Mouse (Mus musculus): ENCODE results near the gene Nudc.

The Nudc gene

DNA sequence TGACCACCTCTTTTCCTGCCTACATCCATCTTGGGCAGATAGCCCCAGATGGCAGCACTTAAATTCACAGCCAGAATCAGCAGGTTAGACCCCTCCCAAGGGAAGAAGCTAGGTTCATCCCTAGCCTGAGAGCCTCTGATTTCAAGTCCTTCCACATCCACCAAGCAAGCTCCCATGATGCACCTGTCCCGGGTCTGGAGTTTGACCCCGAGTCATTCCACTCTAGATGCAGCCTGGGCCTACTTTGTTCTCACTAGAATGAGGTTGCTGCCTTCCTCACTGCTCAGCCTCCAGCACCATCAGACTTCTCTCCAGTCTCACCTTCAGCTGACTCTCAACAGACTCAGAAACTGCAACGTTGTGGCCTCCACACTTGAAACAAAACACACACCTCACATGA is 9.7 kb downstream of the Nudc start:
- peak; percentile 59 for DNase-seq

DNA sequence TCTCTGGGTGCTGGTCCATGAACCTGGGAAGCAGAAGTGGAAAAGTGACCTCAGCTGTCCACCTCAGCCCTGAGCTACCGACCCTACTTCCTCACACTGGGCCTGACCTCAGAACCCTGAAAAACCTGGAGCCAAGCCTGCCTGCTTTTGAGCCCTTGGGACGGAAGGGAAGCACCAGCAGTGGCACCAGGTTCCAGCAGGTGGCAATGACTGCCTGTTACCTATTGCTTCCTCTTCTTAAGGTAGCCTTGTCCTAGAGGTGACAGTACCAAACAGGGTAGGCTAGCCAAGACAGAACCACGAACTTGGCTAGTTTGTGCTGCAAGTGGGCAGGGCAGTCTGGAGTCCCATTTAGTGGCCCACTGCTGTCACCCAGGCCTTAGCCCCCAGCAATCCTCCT is 13.0 kb downstream of the Nudc start:
- peak; percentile 34 for DNase-seq

DNA sequence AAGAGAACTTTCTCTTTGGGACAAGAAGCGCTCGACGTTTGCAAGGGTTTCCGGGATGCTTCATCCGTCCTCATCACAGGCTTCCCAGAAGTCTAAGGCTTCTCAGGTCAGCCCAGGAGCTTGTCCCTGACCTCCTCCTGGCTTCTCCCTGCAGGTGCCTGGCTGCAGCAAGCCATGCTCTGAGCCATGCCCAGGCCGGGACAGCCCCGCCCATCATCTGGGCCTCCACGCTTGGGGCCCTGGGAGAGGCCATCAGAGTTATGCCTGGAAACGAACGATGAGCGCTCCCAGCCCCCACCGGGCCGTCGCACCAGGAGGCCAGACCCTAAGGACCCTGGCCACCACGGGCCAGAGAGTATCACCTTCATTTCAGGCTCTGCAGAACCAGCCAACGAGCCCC is 18.0 kb downstream of the Nudc start:
- DNase-seq = no peak

DNA sequence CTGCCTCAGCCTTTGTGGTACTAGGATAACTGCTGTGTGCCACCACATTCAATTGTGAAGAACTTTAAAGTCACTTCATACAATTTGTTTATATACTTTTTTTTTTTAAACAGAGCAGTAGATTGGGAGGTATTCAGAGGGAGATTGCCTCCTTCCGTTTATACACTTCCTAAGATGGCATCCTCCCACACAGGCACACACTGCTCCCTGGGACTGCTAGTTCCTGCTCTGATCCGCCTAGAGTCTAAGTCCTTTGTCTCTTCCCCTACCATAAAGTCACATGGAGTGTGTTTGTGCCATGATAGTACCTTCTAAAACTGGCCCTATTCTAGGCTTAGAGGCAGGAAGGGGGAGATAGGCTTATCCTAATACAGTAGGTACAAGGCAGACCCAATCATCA is 24.3 kb downstream of the Nudc start:
- DNase-seq = no peak

DNA sequence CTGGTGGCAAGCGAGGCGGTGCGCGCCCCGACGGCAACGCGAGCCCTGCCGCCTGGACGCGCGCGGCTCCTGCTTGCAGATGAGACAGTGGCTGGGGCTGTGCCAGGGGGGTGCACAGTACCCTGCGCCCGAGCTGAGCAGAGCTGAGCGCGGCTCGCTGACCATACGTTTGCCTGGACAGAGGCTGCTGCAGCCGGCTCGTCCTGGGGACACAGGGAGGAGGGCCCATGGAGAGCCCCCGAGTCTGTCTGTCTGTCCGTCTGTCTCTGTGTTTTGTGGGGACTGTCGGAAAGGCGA is 26.5 kb downstream of the Nudc start:
- no peak for DNase-seq

DNA sequence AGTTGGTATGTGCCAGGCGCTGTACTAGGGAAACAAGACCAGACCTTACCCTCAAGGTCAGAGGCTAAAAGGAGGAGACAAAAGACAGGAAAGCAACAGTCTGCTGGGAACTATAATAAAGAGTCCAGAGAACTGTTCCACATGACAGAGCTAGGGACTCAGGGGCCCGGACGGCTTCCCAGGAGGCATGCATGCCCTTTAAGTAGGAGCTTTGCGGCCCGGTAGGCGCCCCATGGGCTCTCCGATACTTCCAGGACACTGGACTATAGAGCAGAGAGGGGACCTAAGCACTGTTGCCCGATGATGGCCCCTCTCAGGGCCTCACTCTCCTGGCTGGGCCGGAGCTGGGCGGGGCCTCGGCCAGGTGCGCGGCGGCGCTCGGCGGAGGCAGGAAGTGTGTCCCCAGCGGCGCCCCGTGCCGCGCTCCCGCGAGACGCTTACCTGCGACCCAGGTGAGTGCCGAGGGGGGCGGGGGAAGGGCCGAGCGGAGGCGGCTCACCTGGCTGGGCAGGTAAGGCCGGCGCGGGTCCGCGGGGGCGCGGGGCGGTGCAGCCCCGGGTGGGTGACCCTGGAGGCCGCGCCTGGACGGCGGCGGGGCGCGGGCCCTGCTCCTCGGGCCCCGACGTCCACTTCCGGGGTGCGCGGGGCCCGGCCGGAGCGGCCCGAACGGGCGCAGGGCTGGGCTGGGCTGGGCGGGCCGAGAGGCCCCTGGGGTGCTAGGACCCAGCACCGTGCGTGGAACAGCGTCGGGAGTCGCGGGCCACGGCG is 27.0 kb downstream of the Nudc start, which contains the start of gene Kdf1:
Gene Kdf1, plus strand, starts transcription at position 363 of the 768 bp plus-strand sequence.
- DNase-seq = peak; percentile 85

DNA sequence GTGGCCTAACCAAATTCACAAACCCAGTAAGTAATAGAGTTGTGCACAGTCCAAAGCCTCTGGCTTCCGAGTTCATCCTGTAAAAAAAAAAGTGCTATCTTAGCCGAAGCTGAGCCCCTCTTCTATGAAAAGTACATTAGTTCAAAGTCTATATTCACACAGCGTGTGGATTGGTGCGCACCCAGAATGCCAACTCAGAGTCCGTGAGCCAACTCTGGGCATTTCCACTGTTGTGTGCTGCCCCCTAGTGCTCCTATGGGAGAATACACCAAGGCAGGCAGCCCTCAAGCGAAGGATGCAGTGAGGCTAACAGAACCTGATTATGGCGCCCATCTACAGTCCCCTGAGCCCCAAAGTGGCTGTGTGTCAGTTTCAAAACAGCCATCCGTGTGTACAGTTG is 32.8 kb downstream of the Nudc start:
- peak; percentile 91 for DNase-seq

DNA sequence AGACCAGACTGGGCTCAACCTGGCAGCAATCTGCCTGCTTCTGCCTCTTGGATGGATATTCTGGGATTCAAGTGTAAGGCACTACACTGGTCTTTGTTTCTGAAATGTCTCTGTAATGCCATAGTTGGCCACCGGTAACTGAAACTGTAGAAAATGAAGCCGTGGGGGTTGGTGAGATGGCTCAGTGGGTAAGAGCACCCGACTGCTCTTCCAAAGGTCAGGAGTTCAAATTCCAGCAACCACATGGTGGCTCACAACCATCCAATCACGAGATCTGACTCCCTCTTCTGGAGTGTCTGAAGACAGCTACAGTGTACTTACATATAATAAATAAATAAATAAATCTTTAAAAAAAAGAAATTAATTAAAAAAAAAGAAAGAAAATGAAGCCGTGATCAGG is 33.3 kb downstream of the Nudc start:
- DNase-seq = peak; percentile 65

DNA sequence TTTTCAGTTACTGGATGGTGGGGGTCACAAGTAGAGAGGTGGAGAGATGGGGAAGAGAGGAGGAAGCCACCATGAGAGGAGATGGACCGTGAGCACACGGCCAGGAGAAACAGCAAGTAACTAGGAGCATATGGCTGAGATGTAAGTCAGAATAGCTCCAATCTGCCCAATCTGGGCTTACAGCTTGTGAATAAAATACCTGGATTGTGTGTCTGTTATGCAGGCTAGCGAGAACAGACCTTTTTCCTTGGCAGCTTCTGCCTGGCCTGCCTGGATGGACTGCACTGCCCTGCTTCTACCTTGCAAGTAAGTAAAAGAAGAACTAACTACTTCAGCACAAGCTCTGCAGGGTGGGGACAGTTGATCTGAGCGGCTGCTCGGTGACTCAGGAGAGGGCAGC is 34.7 kb downstream of the Nudc start:
- no peak for DNase-seq

DNA sequence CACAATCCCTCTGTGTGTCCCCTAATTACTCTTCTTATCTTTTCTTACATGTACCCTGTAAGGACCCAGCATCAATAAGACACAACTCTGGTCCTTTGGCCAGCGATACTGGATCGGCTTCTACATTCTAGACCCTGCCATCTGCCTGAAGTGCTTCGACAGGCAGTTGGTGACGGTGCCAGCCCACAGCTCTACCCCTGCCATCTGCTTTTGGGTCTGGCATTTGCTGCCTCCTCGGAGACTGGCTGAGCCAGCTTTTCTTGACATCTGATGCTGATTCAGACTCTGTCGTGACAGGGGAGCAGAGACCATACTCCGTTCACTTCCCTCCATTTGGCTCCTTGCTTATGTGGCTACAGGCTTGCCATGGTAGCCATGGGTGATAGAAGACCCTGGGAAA is 36.8 kb downstream of the Nudc start:
- no peak for DNase-seq

DNA sequence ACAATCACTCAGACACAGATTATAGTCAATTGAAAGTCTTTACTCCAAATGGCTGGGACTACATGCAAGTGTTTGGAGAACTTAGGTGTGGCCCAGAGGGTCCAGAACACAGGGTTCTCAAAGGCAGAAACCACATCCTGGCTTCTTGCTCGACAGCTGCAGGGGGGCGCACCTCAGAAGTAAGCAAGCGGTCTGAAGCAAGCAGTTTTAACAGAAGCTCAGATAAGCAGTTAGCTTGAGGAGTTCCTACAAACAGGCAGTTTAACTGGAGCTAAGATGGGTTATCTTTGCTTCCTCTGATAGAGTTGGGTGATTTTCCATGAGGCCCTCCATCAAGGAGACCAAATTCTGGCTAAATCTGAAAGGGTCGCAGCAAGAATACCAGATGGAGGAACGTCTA is 39.2 kb downstream of the Nudc start:
- DNase-seq = no peak

DNA sequence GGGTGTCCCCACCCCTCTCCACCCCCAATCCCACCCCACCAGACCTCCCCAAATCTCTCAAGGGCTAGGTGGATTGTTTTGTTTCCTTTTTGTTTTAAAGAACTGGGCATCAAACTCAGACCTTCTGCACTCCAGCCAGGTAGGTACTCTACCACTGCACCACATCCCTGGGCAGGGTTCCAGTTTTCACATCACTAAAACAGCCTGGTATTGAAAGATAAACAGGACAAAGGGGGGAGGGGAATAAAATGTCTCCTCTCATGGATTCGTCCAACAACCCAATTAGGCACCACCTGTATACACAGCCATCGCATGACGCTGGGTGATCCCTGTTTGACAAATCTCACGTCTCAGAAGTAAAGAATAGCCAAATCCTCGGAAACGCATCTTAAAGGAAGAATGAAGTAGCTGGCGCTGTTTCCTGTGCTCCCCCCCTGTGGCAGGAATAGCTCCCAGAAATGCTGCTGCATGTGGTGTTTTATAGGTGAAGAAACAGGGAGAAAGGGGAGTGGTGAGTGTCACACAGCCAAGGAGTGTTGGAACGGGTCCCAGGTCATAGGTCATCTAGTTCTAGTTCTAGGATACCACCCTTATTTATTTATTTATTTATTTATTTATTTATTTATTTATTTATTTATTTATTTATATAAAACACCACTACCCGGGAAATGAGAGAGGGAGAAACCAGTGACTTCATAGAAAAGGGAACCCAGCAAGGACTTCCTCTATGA is 40.9 kb downstream of the Nudc start:
- DNase-seq = no peak

DNA sequence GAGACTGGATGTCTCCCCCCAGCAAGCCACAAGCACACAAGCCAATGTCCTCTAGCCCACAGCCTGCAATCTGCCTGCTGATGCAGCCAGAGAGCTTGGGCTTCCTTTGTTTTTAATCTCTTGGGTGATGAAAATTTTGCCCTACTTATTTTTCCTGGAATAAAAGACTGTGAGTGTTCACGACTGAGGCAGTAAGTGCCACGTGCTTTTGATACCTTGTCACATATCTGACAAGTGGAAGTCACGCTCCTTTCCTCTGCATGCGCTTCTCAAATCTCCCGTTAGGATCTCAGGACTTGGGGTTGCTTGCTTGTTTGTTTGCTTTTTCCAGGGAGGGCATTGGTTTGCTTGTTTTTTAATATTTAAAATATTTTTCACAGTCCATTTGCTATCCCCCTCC is 41.5 kb downstream of the Nudc start:
- no peak for DNase-seq

DNA sequence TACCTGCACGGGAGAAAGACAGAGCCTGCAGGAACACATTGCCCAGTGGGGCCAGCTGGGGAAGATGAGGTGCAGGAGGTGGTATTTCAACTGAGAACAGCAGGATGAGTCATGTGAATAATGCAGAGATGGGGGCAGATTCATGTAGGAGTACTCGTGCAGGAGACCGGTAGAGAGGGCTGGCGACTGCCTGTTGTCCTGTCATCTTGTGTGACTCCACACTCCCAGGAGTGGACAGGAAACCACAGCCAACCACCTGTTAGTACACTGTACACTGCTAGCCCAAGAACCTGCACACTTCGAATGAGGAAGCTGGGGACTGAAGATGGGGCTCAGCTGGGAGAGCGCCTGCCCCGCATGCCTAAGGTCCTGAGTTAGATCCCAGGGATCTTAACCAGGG is 44.3 kb downstream of the Nudc start:
- DNase-seq = no peak

DNA sequence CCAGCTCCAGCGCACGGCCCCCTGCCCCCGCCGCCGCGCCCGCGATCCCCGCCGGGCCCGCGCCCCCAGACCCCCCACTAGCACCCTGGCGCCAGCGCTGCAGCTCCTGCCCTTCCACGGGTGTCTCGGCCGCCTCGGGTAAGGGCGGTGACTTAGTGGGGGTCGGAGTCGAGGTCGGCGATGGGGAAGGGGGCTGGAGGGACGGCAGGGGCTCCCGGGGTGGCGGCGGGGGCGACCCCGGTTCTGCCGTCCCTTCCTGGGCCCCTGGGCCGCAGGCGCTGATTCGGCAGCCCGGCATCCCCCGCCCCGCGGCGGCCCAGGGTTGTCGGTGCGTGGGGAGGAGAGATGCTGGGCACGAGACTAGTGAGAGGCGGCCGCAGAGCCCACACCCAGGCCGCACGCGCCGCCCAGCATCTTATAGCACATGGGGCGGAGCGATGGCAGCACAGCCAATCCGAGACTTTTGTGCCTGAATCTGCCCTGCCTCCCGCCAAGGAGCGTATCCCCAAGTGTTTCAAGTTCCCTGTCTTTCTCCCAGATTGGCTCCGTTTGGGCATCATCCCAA is 47.6 kb downstream of the Nudc start, which contains the start of gene Trnp1:
Gene Trnp1, minus strand, starts transcription at position 391 of the 565 bp plus-strand sequence.
- peak; percentile 52 for DNase-seq

DNA sequence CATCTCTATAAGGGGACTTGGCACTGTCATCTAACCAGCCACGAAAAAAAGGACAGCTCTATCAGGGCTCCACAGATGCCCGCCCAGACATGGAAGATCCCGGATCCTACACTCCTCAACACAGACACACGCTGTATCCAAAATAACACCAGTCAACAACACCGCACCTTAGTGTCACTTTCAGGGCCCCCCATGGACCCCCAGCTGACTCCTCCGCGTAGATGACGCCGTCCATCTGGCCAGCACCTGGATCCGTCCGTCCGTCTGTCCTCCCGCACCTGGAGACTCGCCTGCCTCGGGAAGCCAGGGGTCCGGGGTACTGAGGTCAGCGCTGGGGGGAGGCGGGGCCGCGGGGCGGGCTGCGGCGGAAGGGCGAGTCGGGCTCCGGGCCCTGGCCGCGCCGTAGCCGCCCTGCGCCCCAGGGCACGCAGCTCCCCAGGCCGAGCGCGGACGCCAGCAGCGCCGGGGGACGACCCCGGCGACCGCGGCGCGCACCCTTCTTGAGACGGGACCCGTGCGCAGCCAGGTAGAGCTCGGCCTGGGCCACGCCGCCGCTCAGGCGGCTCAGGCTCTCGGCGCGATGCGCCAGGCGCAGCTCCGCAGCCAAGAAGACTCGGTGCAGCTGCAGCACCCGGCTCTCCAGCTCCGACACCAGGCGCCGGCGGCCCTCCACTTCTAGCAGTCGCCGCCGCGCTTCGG is 48.2 kb downstream of the Nudc start:
- DNase-seq = no peak

DNA sequence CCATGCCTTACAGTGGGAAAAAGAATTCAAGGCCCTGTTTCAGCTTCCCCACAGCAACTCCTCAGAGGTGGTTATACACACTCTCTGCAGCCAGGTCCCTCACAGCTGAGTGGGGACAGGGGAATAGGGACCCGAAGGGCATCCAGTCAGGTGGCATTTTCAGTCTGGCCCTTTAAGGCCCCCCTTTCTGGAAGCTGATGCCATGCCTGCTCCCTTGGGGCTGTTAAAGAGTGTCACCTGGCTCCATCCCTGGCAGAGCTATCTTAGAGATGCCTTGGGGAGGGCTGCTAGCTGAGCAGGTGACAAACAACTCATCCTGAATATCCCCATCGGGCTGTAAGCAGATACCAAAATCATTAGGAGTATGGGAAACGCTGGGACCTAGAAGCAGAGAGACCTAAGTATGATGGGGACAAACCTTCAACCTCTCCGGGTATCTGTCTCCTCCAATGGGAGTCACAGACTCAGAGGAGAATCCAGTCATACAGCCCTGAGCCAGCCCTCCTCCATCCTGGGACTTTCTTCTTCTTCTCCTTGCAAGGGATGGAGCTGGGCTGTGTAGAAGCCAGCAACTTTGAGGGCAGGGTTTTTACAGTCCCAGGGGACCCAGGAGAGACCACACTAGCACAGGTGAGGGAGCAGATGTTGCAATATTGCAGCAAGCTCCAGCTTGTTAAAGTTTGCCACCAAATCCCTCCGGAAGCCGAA is 48.9 kb downstream of the Nudc start:
- no peak for DNase-seq

DNA sequence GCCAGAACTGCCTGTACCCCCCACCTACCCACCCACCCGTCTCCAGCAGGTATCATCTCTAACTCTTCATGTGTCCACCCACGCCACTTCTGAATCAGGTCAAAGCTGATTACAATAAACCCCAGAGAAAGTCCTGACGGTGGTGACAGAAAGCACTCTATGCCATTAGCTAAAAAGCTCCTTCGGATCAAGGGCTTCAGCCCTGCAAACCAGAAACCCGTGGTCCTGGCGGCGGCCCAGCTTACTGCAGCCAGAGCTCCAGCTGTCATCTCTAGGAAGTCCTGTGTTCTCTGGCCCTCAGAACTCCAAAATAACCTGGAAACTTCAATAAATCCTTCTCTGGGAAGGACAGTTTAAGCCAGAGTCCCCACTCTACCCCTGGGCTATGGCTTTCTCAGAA is 50.1 kb downstream of the Nudc start:
- no peak for DNase-seq

DNA sequence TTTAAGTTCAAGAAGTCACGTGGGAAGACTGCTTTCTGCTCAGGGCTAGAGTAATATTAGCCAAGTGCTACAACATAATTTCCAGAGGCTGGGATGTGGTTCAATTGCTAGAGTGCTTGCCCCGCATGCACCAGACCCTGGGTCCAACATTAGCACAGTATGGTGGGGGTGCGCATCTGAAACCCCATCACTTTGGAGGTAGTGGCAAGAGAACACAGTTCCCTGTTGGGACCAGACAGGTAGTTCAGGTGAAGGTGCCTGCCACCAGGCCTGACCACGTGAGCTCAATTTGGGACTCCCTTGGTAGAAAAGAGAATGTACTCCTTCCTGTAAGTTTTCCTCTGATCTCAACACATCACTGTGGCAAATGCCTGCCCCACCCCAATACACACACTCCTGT is 50.9 kb downstream of the Nudc start:
- DNase-seq = no peak

DNA sequence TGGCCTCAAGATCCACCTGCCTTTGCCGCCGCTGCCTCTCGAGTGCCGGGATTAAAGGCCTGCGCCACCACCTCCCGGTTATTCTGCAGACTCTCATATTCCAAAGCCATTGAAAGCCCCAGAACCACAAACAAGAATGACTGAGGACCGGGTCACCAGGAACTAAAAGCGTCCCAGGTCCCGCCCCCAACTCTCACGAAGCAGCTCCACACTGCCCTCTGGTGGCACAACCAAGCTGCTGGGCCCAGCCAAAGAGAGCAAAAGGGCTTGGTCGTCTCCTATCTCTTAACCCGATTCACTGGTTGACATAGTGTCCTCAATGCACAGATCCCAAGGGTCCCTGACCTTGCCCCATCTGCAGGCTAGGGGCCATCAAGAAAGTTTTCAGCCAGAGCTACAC is 51.4 kb downstream of the Nudc start:
- peak; percentile 92 for DNase-seq

DNA sequence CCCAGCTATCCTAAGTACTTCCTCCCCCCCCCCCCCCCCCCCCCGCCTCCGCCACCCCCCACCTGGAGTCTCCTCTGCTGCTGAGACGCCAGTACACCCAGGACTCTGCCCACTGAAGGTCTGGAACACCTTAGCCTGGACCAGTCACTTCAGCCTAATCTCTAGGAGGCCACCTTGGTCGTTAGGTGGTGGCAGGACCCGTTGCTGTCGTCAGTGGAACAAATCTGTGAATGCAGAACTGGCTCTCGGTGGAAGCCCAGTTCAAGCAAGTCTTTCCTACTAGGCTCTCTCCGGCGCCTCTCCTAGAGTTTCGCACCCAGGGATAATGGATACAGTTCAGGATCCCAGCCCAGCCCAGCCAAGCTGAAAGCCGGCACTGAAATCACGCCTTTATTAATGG is 51.9 kb downstream of the Nudc start:
- peak; percentile 50 for DNase-seq

DNA sequence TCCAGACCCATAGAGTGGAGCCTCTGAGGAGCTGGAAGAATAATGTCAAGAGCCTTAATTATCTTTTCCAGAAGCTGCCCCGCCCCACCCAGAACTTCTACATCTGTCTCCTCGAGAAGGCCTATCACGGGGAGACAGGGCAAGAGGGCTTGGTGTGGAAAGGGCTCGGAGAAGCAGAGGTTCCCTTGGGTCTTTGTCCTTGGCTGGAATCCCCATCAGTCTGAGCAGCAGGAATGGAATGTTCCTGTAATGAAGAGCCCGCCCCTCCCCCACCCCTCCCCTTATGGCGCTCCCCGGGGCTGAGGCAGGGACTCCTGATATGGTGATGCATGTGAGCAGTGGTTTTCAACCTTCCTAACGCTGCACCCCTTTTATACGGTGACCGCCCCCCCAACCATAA is 54.0 kb downstream of the Nudc start:
- no peak for DNase-seq
